Mouse (Mus musculus): ENCODE measurements around the gene Smim9.
A peak's percentile ranks its signal among the peaks of the same experiment; 100 is the strongest.
"Not testable (repeated sequence)": the region's sequence is repeated elsewhere in the genome, so short reads cannot be mapped to it uniquely, and the experiment has no call there.

Smim9 gene

DNA sequence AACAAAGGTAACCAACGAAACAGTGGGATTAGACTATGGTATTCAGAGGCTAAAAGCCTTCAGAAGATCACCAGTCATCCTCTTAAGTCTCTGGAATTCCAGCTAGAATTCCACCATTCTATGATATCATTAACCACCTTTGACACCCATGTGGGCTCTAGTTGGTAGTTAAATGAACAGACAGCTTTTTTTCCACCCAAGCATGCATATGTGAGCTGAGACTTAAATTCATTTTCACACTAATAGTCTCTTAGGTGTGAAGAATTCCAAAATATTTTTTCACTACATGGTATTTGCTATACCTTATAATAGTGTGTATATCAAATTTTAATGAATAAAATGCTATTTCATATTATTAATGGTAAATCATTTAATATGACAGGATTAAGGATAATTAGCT lies at the start of gene Smim9:
Gene Smim9, minus strand, starts transcription at position 101 of the 400 bp plus-strand sequence.
- DNase-seq (ENCODE audit: low read depth, low spot score) = no peak

DNA sequence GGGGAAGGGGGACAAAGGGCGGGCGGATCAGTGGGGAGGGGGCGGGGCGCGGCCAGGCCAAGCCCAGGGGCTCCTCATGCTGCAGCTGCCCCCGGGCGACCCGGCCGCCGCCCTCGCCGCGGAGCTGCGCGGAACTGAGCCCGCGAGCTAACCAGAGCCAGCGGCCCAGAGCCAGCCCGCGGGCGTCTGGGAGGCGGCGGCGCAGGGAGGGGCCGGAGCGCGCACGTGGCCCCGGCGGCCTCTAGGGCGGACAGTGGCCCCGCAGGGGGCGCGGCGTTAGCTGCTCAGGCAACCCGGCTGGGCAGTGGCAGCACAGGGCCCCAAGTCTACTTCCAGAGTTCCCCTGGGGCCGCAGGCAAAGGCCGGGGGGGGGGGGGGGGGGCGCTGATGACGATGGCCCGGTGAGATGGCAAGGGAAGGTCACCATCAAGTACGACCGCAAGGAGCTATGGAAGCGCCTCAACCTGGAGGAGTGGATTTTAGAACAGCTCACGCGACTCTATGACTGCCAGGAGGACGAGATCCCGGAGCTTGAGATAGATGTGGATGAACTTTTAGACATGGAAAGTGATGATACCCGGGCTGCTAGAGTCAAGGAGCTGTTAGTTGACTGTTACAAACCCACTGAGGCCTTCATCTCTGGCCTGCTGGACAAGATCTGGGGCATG lies 7.9 kb downstream of the Smim9 start:
- DNase-seq (ENCODE audit: low read depth, low spot score) = peak; percentile 39

DNA sequence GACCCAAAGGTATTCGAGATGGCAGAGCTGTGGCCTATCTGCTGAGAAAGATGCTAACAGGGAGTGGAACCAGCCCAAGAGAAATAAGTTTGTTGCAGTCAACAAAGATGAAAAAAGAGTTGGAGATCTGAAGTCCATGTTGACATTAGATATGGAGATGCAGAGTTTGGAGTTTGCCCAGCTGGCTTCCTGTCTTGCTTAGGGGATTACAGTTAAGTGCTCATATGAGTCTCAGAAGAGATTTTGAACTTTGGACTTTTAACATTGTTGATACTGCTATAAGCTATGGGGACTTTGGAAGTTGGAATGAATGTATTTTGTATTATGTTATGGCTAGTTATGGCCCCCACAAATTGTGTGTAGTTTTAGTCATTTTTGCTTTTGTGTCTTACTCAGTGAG lies 11.3 kb downstream of the Smim9 start:
- DNase-seq (ENCODE audit: low read depth, low spot score) = no peak

DNA sequence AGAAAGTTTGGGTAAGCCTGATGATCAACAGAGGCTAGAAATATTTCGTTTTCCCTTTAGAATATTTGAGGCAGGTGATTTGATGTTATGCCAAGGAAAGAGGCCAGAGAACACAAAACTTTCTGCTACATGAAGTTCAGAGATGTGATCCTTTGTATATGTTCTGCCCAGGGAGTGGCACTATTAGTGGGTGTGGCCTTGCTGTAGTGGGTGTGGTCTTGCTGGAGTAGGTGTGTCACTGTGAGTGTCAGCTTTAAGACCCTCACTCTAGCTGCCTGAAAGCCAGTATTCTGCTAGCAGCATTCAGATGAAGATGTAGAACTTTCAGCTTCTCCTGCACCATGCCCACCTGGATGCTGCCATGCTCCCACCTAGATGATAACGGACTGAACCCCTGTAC lies 13.3 kb downstream of the Smim9 start:
- no peak for DNase-seq (ENCODE audit: low read depth, low spot score)

DNA sequence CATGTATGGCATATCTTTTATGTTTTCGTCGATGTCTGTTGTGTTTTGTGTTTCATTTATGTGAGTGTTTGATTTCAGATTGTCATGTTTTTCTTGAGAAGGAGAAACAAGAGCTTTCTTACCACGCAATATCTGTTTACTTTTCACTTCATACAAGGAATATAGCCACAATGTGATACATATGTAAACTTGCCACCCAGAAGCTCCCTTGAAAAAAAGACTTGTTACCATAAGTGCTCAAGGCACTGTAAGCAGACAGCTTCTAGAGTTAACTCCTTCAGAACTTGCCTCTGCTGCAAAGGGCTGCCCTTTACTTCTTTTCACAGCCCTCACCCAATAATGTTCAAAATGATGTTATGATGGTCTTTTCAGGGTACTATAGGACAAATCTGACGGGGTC lies 15.2 kb downstream of the Smim9 start:
- DNase-seq (ENCODE audit: low read depth, low spot score) = no peak

DNA sequence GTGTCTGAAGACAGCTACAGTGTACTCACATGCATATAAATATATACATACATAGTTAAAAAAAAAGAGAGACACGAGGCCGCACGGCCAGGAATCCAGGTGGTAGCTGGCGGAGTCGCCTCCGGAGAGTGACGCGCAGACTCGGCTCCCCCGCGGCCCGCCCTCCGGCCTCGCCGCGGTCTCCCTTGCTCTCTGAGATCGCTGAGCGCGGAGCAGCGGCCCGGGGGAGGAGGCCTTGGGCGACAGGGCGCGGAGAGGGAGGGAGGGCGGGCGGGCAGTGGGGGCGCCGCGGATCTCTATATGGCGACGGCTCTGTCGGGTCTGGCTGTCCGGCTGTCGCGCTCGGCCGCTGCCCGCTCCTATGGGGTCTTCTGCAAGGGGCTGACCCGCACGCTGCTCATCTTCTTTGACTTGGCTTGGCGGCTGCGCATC lies 20.4 kb downstream of the Smim9 start:
- DNase-seq (ENCODE audit: low read depth, low spot score) = not testable (repeated sequence)

DNA sequence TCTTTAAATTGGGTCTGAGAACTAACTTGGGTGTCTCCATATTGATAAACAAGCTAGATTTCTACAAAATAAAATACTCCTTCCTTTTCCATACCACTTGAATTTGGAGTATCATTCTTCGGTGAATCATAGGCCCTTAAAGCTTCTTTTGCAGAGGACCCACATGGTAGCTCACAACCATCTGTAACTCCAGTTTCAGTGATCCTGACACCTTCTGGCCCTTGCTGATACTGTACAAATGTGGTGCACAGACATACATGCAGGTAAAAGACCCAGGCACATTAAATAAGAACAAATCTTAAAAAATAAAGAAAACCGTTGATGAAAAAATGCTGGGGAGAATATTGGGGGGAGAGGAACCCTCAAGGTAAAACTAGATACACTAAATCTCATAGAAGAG lies 25.4 kb downstream of the Smim9 start:
- no peak for DNase-seq (ENCODE audit: low read depth, low spot score)

DNA sequence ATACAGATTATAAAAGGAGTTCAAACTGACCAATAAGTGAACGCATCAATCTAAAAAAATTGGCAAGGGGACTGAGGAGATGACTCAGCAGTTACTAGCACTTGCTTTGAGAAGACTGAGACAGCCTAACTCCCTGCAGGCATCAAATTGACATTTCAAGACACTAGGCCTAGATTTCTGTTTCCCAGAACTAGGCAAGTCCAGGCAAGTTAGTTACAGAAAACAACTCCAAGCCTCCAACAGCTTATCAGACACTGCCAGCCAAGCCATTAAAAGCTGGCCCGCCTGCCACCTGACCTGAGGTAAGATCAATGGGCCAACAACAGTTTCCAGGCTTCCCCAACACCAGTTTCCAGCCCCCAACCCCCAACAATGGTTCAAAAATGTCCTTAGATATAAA lies 25.8 kb downstream of the Smim9 start:
- DNase-seq (ENCODE audit: low read depth, low spot score) = no peak

DNA sequence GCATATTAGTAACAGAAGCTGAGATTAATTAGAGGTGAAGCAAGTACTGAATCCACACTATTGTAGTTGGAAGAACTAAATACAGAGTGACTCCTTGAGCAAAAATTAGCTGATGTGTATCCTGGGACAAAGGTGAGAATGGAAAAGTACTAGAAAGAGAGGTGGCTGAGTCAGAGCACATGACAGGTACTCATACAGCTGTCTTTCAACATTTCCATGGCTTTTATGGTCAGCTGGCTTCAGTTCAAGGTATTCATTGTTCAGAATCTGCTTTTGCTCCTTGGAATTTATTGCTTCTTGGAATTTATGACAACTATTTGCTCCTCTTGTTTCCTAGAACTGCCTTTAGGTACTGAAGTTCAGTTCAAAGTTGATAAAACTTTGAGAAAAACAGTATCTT lies 26.6 kb downstream of the Smim9 start:
- no peak for DNase-seq (ENCODE audit: low read depth, low spot score)

DNA sequence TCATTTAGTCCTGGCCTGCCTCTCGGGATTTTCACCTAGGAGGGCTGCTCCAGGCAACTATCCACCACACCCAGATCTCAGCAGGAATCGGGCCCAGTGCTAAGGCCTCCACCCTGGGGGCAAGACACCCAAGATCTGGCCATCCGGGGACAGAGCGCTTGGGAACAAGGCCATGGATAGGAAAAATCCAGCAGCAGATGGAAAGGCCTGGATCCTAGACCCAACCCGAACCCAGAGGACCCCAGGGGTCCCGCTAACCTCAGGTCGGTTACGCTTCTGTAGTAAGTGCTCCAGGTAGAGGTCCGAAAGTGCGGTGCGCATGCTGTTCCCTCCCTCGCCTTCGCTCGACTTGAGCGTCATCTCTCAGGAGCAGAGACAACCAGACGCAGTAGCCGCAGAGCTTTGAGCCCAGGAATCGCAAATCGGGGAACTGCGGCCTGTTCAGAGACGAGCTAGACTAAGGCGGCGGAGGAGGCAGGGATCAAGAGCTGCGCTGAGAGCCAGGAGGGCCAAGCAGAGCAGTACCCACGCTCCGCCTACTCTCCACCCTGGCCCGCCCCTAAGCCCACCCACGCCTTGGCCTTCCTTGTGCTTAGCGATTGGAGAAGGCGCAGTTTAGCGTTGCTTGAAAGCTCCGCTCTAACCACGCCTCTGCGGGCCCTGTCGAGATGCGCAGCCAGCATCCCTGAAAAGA lies 33.0 kb downstream of the Smim9 start, which contains the start of gene Mpp1:
Gene Mpp1, minus strand, starts transcription at position 550 of the 694 bp plus-strand sequence.
- peak; percentile 72 for DNase-seq (ENCODE audit: low read depth, low spot score)

DNA sequence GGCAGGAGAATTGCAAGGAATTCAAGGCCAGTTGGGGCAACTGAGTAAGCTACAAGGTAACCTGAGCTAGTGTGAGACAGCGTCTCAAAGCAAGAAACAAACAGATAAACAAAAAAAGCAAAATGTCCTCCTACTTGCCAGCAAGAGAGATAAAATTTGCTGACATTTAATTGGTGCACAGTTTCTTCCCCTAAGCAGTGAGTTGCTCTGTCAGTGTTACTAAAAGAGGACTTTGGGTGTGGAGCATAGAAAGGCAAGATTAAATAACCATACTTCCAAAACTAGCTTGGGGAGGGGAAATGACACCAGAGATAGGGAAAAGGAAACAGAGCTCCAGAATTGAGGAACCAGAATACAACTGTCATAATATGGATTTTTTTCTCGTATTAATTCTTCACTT lies 34.1 kb downstream of the Smim9 start:
- DNase-seq (ENCODE audit: low read depth, low spot score) = peak; percentile 4

DNA sequence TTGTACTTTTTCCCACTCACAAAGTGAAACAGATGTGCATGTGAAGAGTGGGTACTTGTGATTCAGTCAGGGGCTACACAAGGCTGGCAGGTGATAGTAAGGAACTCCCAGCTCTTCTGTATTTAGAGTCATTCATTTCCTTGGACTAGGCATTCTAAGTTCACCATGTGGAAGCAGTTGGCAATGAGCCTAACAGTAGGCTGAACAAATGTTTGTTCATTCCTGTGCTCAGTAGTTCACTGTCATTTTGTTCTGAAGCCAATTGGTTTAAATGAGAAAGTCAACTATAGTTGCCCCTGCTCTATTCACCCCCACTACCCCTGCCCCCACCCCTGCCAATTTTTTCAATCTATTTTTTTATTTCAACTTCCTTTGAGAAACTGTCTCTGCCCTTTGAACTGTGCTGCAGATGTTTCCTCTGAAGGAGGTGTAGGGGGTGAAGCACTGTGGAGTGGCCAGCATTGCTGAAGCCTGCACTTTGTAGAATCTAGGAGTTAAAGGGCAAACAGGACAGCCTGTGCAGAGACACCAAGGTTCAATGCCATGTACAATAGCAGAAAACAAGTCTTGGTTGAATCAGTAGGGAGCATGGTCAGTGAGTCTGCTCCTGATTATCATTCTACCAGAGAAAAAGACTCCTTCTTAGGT lies 35.1 kb downstream of the Smim9 start:
- peak; percentile 7 for DNase-seq (ENCODE audit: low read depth, low spot score)

DNA sequence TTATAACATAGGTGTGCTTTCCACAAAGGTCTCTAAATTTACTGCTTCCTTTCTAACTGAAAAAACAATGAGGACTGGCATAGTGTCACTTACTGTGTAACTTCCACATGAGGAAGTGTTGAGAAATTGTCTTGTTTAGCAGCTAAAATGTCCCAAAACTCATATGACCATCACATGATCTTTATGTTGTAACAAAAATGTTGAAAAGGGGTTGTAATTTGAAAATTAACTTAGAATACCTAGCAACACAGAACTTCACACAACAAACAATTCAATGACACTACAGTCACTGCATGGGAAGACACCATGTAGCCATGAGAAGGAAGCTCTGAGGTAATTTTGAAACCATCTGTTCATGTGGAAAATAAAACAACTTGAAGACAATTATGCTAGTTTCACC lies 36.7 kb downstream of the Smim9 start:
- no peak for DNase-seq (ENCODE audit: low read depth, low spot score)

DNA sequence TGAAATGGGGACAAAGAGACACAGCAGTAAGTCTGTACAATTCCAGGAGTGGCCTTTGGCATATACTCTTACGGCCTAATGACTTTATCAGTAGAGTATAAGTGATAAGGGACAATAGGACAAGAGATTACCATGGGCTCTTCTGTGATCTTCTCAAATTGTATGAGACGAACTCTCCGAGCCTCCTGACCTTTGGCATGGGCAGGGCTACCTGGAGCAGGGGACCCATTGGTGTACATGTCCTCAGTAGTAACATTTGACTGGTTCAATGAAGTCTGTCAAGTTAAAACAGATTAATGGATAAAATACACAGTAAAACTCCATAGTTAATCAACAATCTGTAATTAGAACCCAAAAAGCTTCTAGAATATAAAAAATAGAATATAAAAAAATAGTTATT lies 38.0 kb downstream of the Smim9 start:
- no peak for DNase-seq (ENCODE audit: low read depth, low spot score)

DNA sequence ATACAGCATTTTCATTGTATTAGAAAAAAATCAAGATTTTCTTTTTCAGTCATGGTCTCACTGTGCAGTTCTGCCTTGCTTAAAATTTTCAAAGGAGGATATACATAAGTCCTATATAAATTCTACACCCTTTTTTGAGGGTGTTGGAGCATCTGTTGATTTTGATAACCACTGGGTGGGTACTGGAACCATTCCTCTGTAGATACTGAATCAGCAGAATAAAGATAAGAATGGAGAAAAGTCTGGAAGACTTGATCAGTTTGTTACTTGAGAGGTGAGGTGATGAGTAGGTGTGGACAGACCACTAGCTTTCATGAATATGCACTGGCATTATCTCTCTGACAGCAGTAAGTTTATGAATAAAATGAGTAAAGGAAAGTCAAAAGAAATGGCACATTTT lies 48.0 kb downstream of the Smim9 start:
- DNase-seq (ENCODE audit: low read depth, low spot score) = no peak

DNA sequence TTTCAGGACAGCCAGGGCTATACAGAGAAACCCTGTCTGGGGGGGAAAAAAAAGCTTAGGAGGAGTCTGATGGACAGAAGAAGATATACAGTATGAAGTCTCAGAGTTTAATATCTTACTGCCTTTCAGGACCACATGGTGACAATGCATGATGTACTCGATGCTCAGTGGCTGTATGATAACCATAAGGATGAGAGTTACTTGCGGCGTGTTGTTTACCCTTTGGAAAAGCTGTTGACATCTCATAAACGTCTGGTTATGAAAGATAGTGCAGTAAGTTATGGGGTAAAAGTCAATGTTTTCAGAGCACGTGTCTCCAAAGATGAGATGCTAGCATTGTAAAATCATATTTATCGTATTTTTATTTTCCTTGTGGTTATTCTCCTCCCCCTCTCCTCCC lies 61.3 kb downstream of the Smim9 start:
- no peak for DNase-seq (ENCODE audit: low read depth, low spot score)

DNA sequence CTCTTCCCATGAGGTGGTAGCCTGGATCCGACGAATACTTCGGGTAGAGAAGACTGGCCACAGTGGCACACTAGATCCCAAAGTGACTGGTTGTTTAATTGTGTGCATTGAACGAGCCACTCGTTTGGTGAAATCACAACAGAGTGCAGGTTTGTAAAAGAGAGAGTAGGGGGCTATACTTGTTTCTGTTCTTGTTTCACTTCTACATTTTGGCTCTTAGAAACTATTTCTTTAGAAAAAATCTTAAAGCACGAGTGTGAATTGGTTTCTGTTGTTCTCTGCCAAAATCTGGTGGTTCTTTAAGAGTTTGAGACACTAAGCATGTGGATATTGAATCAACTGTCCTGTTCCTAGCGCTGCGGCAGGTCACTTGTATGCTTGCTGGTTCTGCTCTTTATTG lies 64.8 kb downstream of the Smim9 start:
- DNase-seq (ENCODE audit: low read depth, low spot score) = no peak

DNA sequence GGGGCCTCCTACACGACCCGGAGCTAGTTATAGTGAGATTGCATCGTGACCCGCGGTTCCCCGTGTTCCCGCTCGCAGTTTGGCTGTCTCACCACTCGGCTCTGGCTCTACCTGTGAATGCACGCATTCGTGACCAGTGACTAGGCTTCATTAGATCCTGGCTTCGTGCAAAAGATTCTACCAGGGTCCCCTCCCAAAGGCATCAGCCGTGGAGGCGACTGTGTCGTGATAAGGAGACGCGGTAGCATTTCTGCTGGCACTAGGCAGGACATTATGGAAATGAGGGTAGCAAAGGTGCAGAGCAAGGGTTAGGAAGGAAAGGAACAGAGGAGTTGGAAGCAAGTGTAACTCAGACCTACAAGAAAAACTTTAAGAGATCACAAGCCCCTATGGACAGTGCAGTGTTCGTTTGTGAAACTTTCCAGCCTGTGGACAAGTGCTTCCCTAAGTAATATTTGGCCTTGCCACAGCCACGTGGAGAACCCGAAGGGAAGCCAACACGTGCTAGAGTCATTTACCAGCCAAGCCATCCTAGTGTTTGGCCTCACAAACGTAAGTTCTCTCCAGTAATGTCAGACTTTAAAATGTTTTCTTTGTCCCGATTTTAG lies 67.3 kb downstream of the Smim9 start:
- DNase-seq (ENCODE audit: low read depth, low spot score) = no peak
